Mouse (Mus musculus) kidney, embryonic 14.5 days (tissue): ENCODE measurements around the gene Vwa8. TPM values are rescaled to one million over a fixed set of nuclear protein-coding genes. Genes with fewer than 3 reads are reported as not detected.

ENCODE experiments used
- ATAC-seq: fragments of 200-750 bp; cut with Nextera tagmentation; 2 replicates; pipeline ENCODE4 v1.8.0; 2017; ENCODE audit warnings: moderate number of reproducible peaks, mild to moderate bottlenecking, moderate TSS enrichment, moderate library complexity; ENCODE audit not compliant: low FRiP score, low TSS enrichment
- H3K27ac ChIP-seq: fragments of 300-500 bp; sonication (generic); 2 replicates; pipeline ENCODE4 v1.5.1; 2014; ENCODE audit warnings: low read depth, mild to moderate bottlenecking, low read length, moderate library complexity, mixed read lengths
- H3K27me3 ChIP-seq: fragments of 300-500 bp; sonication (generic); 2 replicates; pipeline ENCODE4 v1.6.1; 2014; ENCODE audit warnings: mild to moderate bottlenecking, low read length; ENCODE audit not compliant: control insufficient read depth, insufficient read depth
- H3K36me3 ChIP-seq: fragments of 300-500 bp; sonication (generic); 2 replicates; pipeline ENCODE4 v1.6.1; 2014; ENCODE audit warnings: low read length, mixed read lengths; ENCODE audit not compliant: control insufficient read depth, insufficient read depth
- H3K4me1 ChIP-seq: fragments of 300-500 bp; sonication (generic); 2 replicates; pipeline ENCODE4 v1.6.1; 2014; ENCODE audit warnings: low read length, mixed read lengths; ENCODE audit not compliant: control insufficient read depth, insufficient read depth
- H3K4me2 ChIP-seq: fragments of 300-500 bp; sonication (generic); replicated peaks from 2 replicates; pipeline ENCODE4 v1.6.1; 2014; ENCODE audit warnings: low read depth, mild to moderate bottlenecking, low read length
- H3K4me3 ChIP-seq: fragments of 300-500 bp; sonication (generic); 2 replicates; pipeline ENCODE4 v1.5.1; 2014; ENCODE audit warnings: mild to moderate bottlenecking, low read length
- H3K9ac ChIP-seq: fragments of 300-500 bp; sonication (generic); 2 replicates; pipeline ENCODE4 v1.6.1; 2014; ENCODE audit warnings: low read depth, mild to moderate bottlenecking, low read length, moderate library complexity
- H3K9me3 ChIP-seq: fragments of 300-500 bp; sonication (generic); 2 replicates; pipeline ENCODE4 v1.6.1; 2016; ENCODE audit warnings: low read length; ENCODE audit not compliant: control insufficient read depth
- WGBS: fragments of 180-500 bp; shearing (Covaris S2); extraction: QIAGEN DNeasy Blood & Tissue Kit; methylation state at CpG from one replicate; pipeline ENCODE4 v1.1.7; 2014; 5-methylcytosine and 5-hydroxymethylcytosine counted together
- polyA plus RNA-seq: library from polyadenylated mRNA; unstranded; fragments of >200 nt; fragmentation: Nextera tagmentation; extraction: Ambion mirVana; gene quantifications from 2 replicates; pipeline ENCODE4 v1.2.1, GENCODE M21; 2014

Gene Vwa8
- polyA plus RNA-seq, 1 experiment from 2014 or later: 15.5 TPM

- Histone ChIP-seq H3K36me3 (no peaks in the 10 kb centered on the region), H3K4me1 (no peaks in the 10 kb centered on the region), H3K4me3 (no peak overlapping the region), H3K9me3 (no peaks in the 10 kb centered on the region), H3K27me3 (no peaks in the 10 kb centered on the region), H3K4me2 (no peak overlapping the region), H3K27ac (no peak overlapping the region), H3K9ac (no peak overlapping the region)
- ATAC-seq: no peak
- WGBS: 91% methylated on average over 1 of the region's 1 CpGs
These were observed 220.7 kb downstream of the Vwa8 start for GRCm38 (mm10) chr14:79069515-79069914.

- Histone ChIP-seq H3K4me3 (no peak overlapping the region), H3K4me2 (no peak overlapping the region), H3K9ac (no peak overlapping the region), H3K9me3 (no peaks in the 10 kb centered on the region), H3K36me3 (no peaks in the 10 kb centered on the region), H3K4me1 (0 out of 2 replicates have a peak, but pooled peaks cover 6% of the 10 kb centered on the region), H3K27ac (no peak overlapping the region), H3K27me3 (no peaks in the 10 kb centered on the region)
- ATAC-seq: no peak
- WGBS: 83% methylated on average over 8 of the region's 8 CpGs
These were observed 225.9 kb downstream of the Vwa8 start for GRCm38 (mm10) chr14:79074786-79075185.

- H3K4me3 ChIP-seq: no peak overlapping the region
- 0 out of 2 replicates have a peak, but pooled peaks cover 6% of the 10 kb centered on the region for H3K4me1 ChIP-seq
- H3K9me3 ChIP-seq: no peaks in the 10 kb centered on the region
- no peaks in the 10 kb centered on the region for H3K27me3 ChIP-seq
- no peak overlapping the region for H3K27ac ChIP-seq
- peak; percentile 43; the same call in 1 of the 2 replicates for ATAC-seq
- H3K4me2 ChIP-seq: no peak overlapping the region
- H3K9ac ChIP-seq: no peak overlapping the region
- WGBS: 56% methylated on average over 9 of the region's 9 CpGs
- H3K36me3 ChIP-seq: no peaks in the 10 kb centered on the region
These were observed 227.9 kb downstream of the Vwa8 start for GRCm38 (mm10) chr14:79076560-79077300.

- 64% methylated on average over 7 of the region's 7 CpGs for WGBS
- Histone ChIP-seq H3K4me1 (no peaks in the 10 kb centered on the region), H3K9me3 (no peaks in the 10 kb centered on the region), H3K4me2 (no peak overlapping the region), H3K36me3 (no peaks in the 10 kb centered on the region), H3K9ac (no peak overlapping the region), H3K27ac (no peak overlapping the region), H3K27me3 (no peaks in the 10 kb centered on the region), H3K4me3 (no peak overlapping the region)
- no peak for ATAC-seq
These were observed 234.7 kb downstream of the Vwa8 start for GRCm38 (mm10) chr14:79083573-79083972.

- Histone ChIP-seq H3K9ac (no peak overlapping the region), H3K27ac (no peak overlapping the region), H3K9me3 (no peaks in the 10 kb centered on the region), H3K4me1 (no peaks in the 10 kb centered on the region), H3K4me3 (no peak overlapping the region), H3K36me3 (no peaks in the 10 kb centered on the region), H3K4me2 (no peak overlapping the region), H3K27me3 (no peaks in the 10 kb centered on the region)
- no peak for ATAC-seq
- 81% methylated on average over 5 of the region's 5 CpGs for WGBS
These were observed 237.2 kb downstream of the Vwa8 start for GRCm38 (mm10) chr14:79086006-79086405.

GRCm38 (mm10) chr14:79089464-79089863, 240.6 kb downstream of the Vwa8 start:
- H3K4me1 ChIP-seq: no peaks in the 10 kb centered on the region
- 30% methylated on average over 2 of the region's 2 CpGs for WGBS
- no peak overlapping the region for H3K9ac ChIP-seq
- peak overlapping the region; percentile 24; the same call in 1 of the 2 replicates for H3K27ac ChIP-seq
- peak; percentile 46; the same call in 1 of the 2 replicates for ATAC-seq
- H3K4me3 ChIP-seq: no peak overlapping the region
- peaks cover 3% of the 10 kb centered on the region for H3K9me3 ChIP-seq
- no peaks in the 10 kb centered on the region for H3K27me3 ChIP-seq
- no peak overlapping the region for H3K4me2 ChIP-seq
- peaks cover 3% of the 10 kb centered on the region for H3K36me3 ChIP-seq

GRCm38 (mm10) chr14:79097181-79097580, 248.3 kb downstream of the Vwa8 start:
- Histone ChIP-seq H3K9me3 (peaks cover 6% of the 10 kb centered on the region), H3K4me2 (no peak overlapping the region), H3K9ac (no peak overlapping the region), H3K4me3 (no peak overlapping the region), H3K36me3 (peaks cover 5% of the 10 kb centered on the region), H3K27me3 (no peaks in the 10 kb centered on the region), H3K4me1 (no peaks in the 10 kb centered on the region), H3K27ac (no peak overlapping the region)
- 92% methylated on average over 12 of the region's 12 CpGs for WGBS
- no peak for ATAC-seq

GRCm38 (mm10) chr14:79106655-79107515, 258.0 kb downstream of the Vwa8 start:
- no peak overlapping the region for H3K27ac ChIP-seq
- H3K4me2 ChIP-seq: no peak overlapping the region
- WGBS: 37% methylated on average over 14 of the region's 14 CpGs
- no peaks in the 10 kb centered on the region for H3K27me3 ChIP-seq
- H3K9me3 ChIP-seq: no peaks in the 10 kb centered on the region
- H3K4me3 ChIP-seq: no peak overlapping the region
- no peaks in the 10 kb centered on the region for H3K36me3 ChIP-seq
- no peaks in the 10 kb centered on the region for H3K4me1 ChIP-seq
- H3K9ac ChIP-seq: no peak overlapping the region
- ATAC-seq: peak; percentile 66; the same call in 1 of the 2 replicates

- no peak overlapping the region for H3K4me2 ChIP-seq
- no peak overlapping the region for H3K27ac ChIP-seq
- H3K27me3 ChIP-seq: no peaks in the 10 kb centered on the region
- no peak for ATAC-seq
- H3K9ac ChIP-seq: no peak overlapping the region
- no peaks in the 10 kb centered on the region for H3K9me3 ChIP-seq
- 27% methylated on average over 1 of the region's 1 CpGs for WGBS
- no peaks in the 10 kb centered on the region for H3K36me3 ChIP-seq
- H3K4me3 ChIP-seq: no peak overlapping the region
- no peaks in the 10 kb centered on the region for H3K4me1 ChIP-seq
These were observed 260.5 kb downstream of the Vwa8 start for GRCm38 (mm10) chr14:79109375-79109774.
